Mouse (Mus musculus): ENCODE results near the gene Gas1.

GRCm38 (mm10) chr13:60136962-60137361, 40.2 kb downstream of the Gas1 start:
- TF ChIP-seq CTCF (IDR thresholded peaks at IDR 0.05; ENCODE audit: low read depth, low read length) (no peak), POLR2A (IDR thresholded peaks at IDR 0.05; ENCODE audit: extremely low read depth, insufficient read depth, low read length) (no peak)

All from liver, adult 2 months (tissue).